Mouse (Mus musculus): ENCODE measurements around the gene Klk1b16.
"Not testable (repeated sequence)": the region's sequence is repeated elsewhere in the genome, so short reads cannot be mapped to it uniquely, and the experiment has no call there.

The Klk1b16 gene

GRCm38 (mm10) chr7:44136467-44136866 is at the start of gene Klk1b16:
Klk1b16 (plus strand) TSS chr7:44136767.
- no peak for DNase-seq (ENCODE audit: low read depth, low spot score)

GRCm38 (mm10) chr7:44096111-44096510 is 40.5 kb upstream of the Klk1b16 start:
- no peak for DNase-seq (ENCODE audit: low read depth, low spot score)

- DNase-seq (ENCODE audit: low read depth, low spot score) = not testable (repeated sequence)
Measured at GRCm38 (mm10) chr7:44102028-44102427, 34.5 kb upstream of the Klk1b16 start, which contains the start of gene Klk1b21. Klk1b21 (plus strand) TSS chr7:44102328.

GRCm38 (mm10) chr7:44112373-44112772 is 24.2 kb upstream of the Klk1b16 start, which contains the start of gene Klk1b22:
Klk1b22 (plus strand) TSS chr7:44112673.
- no peak for DNase-seq (ENCODE audit: low read depth, low spot score)

- DNase-seq (ENCODE audit: low read depth, low spot score) = no peak
Measured at GRCm38 (mm10) chr7:44123445-44123844, 13.1 kb upstream of the Klk1b16 start.

- no peak for DNase-seq (ENCODE audit: low read depth, low spot score)
Measured at GRCm38 (mm10) chr7:44179299-44180045, 42.9 kb downstream of the Klk1b16 start.

- DNase-seq (ENCODE audit: low read depth, low spot score) = not testable (repeated sequence)
Measured at GRCm38 (mm10) chr7:44186516-44186915, 49.9 kb downstream of the Klk1b16 start.

GRCm38 (mm10) chr7:44187936-44188335 is 51.4 kb downstream of the Klk1b16 start, which contains the start of gene Klk1b24:
Klk1b24 (plus strand) TSS chr7:44188236.
- DNase-seq (ENCODE audit: low read depth, low spot score) = not testable (repeated sequence)
